Mouse (Mus musculus) stomach, postnatal 0 days (tissue): ENCODE results near the gene Fam151a. TPM values are rescaled to one million over a fixed set of nuclear protein-coding genes. Genes with fewer than 3 reads are reported as not detected.

Experiments used
- ATAC-seq: fragments of 200-750 bp; cut with Nextera tagmentation; 2 replicates; pipeline ENCODE4 v1.8.0; 2017; ENCODE audit not compliant: low FRiP score, low TSS enrichment
- DNase-seq: peaks from one replicate; pipeline ENCODE4 v3.0.0-alpha.2; 2016; ENCODE audit warnings: low spot score
- H3K27ac ChIP-seq: fragments of 300-500 bp; sonication (generic); replicated peaks from 2 replicates; pipeline ENCODE4 v1.5.1; 2014; ENCODE audit warnings: mild to moderate bottlenecking, control low read depth
- H3K27me3 ChIP-seq: fragments of 300-500 bp; sonication (generic); 2 replicates; pipeline ENCODE4 v1.6.1; 2014; ENCODE audit warnings: low read length; ENCODE audit not compliant: control insufficient read depth, insufficient read depth
- H3K36me3 ChIP-seq: fragments of 300-500 bp; sonication (generic); 2 replicates; pipeline ENCODE4 v1.6.1; 2014; ENCODE audit warnings: low read length, mixed read lengths; ENCODE audit not compliant: control insufficient read depth, insufficient read depth
- H3K4me1 ChIP-seq: fragments of 300-500 bp; sonication (generic); replicated peaks from 2 replicates; pipeline ENCODE4 v1.6.1; 2014; ENCODE audit warnings: antibody characterized with exemption; ENCODE audit not compliant: control insufficient read depth, insufficient read depth
- H3K4me2 ChIP-seq: fragments of 300-500 bp; sonication (generic); replicated peaks from 2 replicates; pipeline ENCODE4 v1.6.1; 2014; ENCODE audit warnings: low read depth, mild to moderate bottlenecking, control low read depth, moderate library complexity
- H3K4me3 ChIP-seq: fragments of 300-500 bp; sonication (generic); 2 replicates; pipeline ENCODE4 v1.5.1; 2014; ENCODE audit warnings: low read depth, low read length, control low read depth
- H3K9ac ChIP-seq: fragments of 300-500 bp; sonication (generic); 2 replicates; pipeline ENCODE4 v1.6.1; 2014; ENCODE audit warnings: mild to moderate bottlenecking, low read length, control low read depth, mixed read lengths
- H3K9me3 ChIP-seq: fragments of 300-500 bp; sonication (generic); 2 replicates; pipeline ENCODE4 v1.6.1; 2016; ENCODE audit warnings: low read length; ENCODE audit not compliant: control insufficient read depth
- CTCF ChIP-seq: IDR thresholded peaks from 2 replicates; pipeline ENCODE4 v1.5.1; 2016; ENCODE audit warnings: antibody characterized with exemption, low read depth, mild to moderate bottlenecking, moderate library complexity
- EP300 ChIP-seq: optimal IDR thresholded peaks from 2 replicates; pipeline ENCODE3; 2016; ENCODE audit warnings: antibody characterized with exemption
- WGBS: fragments of 180-500 bp; shearing (Covaris S2); extraction: QIAGEN DNeasy Blood & Tissue Kit; methylation state at CpG from one replicate; pipeline ENCODE4 v1.1.7; 2014; 5-methylcytosine and 5-hydroxymethylcytosine counted together
- polyA plus RNA-seq: library from polyadenylated mRNA; unstranded; fragments of >200 nt; fragmentation: Nextera tagmentation; extraction: Ambion mirVana; gene quantifications from 2 replicates; pipeline ENCODE4 v1.2.1, GENCODE M21; 2015

Gene Fam151a
- 0.39 and 0.41 TPM in 2 replicates for polyA plus RNA-seq

DNA sequence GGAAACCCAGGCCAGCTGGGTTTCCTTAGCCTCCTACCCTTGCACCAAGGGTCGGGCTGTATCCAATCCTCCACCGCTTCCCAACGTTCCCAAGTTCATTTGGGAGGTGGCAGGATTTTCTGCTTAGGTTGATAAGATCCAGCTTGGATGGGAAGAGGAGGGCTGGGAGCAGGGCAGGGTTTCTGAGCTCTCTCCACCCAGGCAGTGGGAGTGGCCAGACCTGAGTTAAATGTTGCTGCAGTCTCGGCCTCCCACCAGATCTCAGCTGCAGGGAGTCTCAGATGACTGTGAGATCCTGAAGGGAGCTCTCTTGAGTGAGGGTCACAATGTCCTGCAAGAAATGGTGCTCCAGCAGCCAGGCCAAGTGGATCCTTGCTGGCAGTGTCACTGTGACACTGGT is at the start of gene Fam151a:
TSS of gene Fam151a (plus strand) at position 254 of the 400 bp plus-strand sequence.
- H3K27me3 ChIP-seq, result no peaks in the 10 kb centered on the region
- 38% methylated on average over 4 of the region's 4 CpGs for WGBS
- H3K9me3 ChIP-seq, result no peaks in the 10 kb centered on the region
- no peak within 1 kb of the TSS for H3K4me3 ChIP-seq
- H3K9ac ChIP-seq, result no peak within 1 kb of the TSS
- TF ChIP-seq EP300 (no peak), CTCF (no peak)
- H3K27ac ChIP-seq, result no peak within 1 kb of the TSS
- no peaks in the 10 kb centered on the region for H3K4me1 ChIP-seq
- no peak within 1 kb of the TSS for H3K4me2 ChIP-seq
- no peak for ATAC-seq
- H3K36me3 ChIP-seq, result no peaks in the 10 kb centered on the region
- DNase-seq, result no peak

DNA sequence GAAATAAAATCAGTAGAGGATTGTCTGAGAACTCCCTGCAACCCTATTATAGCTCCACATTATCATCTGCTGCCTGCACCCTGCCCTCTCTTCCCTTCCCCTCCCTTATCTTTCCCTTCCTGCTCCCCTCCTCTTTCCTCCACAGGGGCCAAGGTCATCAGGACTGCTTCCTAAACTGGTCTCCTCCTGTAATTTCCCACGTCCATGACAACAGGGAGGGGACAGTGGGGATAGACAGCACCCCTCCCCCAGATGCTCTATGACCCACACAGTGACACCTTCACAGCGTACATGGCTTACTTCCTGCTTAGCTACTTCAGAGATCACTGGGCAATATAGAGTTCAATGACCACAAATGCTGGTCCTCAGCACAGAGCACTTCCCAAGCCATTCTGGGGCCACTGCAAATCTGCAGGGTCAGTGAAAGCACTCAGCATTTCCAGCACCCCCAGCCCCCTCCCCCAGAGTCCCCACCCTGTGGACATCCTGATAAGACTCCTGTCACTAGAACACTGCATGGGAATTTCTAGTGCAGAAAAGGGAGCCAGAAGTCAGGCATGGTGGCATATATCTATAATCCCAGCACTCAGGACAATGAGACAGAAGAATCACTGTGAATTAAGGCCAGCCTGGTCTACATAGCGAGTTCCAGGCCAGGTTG is 44.9 kb upstream of the Fam151a start:
- DNase-seq, result no peak
- no peak for TF ChIP-seq CTCF
- TF ChIP-seq EP300, result no peak
- H3K4me3 ChIP-seq, result no peak overlapping the region
- no peak overlapping the region for H3K9ac ChIP-seq
- peak; percentile 63 for ATAC-seq
- H3K4me2 ChIP-seq, result no peak overlapping the region
- no peaks in the 10 kb centered on the region for H3K4me1 ChIP-seq
- WGBS, result 37% methylated on average over 3 of the region's 3 CpGs
- H3K9me3 ChIP-seq, result no peaks in the 10 kb centered on the region
- no peaks in the 10 kb centered on the region for H3K36me3 ChIP-seq
- H3K27me3 ChIP-seq, result no peaks in the 10 kb centered on the region
- H3K27ac ChIP-seq, result no peak overlapping the region

GRCm38 (mm10) chr4:106693841-106694430 is 39.8 kb upstream of the Fam151a start:
- no peaks in the 10 kb centered on the region for H3K9me3 ChIP-seq
- H3K4me3 ChIP-seq, result no peak overlapping the region
- TF ChIP-seq CTCF (no peak), EP300 (no peak)
- no peak for DNase-seq
- no peaks in the 10 kb centered on the region for H3K4me1 ChIP-seq
- WGBS, result 79% methylated on average over 15 of the region's 15 CpGs
- no peak overlapping the region for H3K4me2 ChIP-seq
- H3K27me3 ChIP-seq, result no peaks in the 10 kb centered on the region
- no peak overlapping the region for H3K27ac ChIP-seq
- H3K36me3 ChIP-seq, result no peaks in the 10 kb centered on the region
- no peak for ATAC-seq
- H3K9ac ChIP-seq, result no peak overlapping the region

DNA sequence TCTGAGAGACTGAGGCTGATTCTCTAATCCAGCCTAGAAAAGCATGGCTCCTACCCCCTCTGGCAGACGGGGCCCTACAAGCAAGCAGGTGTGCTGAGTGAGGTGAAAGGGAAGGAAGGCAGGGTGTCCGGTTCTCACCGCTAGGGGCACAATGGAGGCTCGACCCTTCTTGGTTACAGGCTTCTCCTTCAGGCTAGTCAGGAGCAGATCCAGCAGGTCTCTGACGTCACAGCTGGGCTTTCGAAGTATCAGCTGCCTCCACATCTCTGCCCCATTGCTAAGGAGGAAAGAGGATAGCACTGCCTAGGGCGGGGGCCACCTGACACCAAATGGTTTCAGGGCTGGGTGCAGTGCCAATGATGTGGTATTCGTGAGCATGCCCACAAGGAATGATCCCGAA is 33.7 kb upstream of the Fam151a start:
- ATAC-seq, result peak; percentile 77
- DNase-seq, result peak; percentile 76
- Histone ChIP-seq H3K4me1 (no peaks in the 10 kb centered on the region), H3K9ac (no peak overlapping the region), H3K4me3 (no peak overlapping the region), H3K27me3 (no peaks in the 10 kb centered on the region), H3K9me3 (no peaks in the 10 kb centered on the region), H3K36me3 (no peaks in the 10 kb centered on the region), H3K4me2 (no peak overlapping the region), H3K27ac (no peak overlapping the region)
- 19% methylated on average over 9 of the region's 9 CpGs for WGBS
- TF ChIP-seq EP300 (no peak), CTCF (peak; percentile 72)

DNA sequence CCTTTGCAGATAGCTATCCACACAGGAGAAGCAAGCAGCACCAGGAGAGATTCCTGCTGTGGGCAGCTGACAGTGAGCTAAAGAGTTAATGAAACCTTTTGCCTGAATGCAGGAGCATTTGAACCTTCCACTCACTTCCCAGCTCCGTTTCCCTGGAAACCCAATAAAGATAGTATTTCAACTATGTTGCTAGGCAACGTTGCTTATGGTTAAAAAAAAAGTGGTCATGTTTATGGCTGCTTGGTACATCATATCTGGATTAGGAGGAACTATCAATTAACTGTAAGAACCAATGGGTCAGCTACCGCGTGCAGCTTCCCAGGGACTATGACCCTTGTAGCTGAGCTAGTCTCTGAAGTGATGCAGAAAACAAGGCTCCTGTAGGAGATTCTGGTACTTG is 32.9 kb upstream of the Fam151a start:
- no peak for ATAC-seq
- Histone ChIP-seq H3K36me3 (no peaks in the 10 kb centered on the region), H3K27ac (no peak overlapping the region), H3K9me3 (no peaks in the 10 kb centered on the region), H3K4me1 (no peaks in the 10 kb centered on the region), H3K4me3 (no peak overlapping the region), H3K4me2 (no peak overlapping the region), H3K27me3 (no peaks in the 10 kb centered on the region), H3K9ac (no peak overlapping the region)
- no peak for DNase-seq
- TF ChIP-seq CTCF (no peak), EP300 (no peak)
- 23% methylated on average over 4 of the region's 4 CpGs for WGBS

GRCm38 (mm10) chr4:106703956-106704355 is 29.7 kb upstream of the Fam151a start:
- DNase-seq (no peak), ATAC-seq (no peak)
- no peak overlapping the region for H3K27ac ChIP-seq
- H3K4me1 ChIP-seq, result no peaks in the 10 kb centered on the region
- H3K36me3 ChIP-seq, result no peaks in the 10 kb centered on the region
- WGBS, result 73% methylated on average over 10 of the region's 10 CpGs
- H3K27me3 ChIP-seq, result no peaks in the 10 kb centered on the region
- H3K4me3 ChIP-seq, result no peak overlapping the region
- H3K9ac ChIP-seq, result no peak overlapping the region
- no peak overlapping the region for H3K4me2 ChIP-seq
- TF ChIP-seq EP300, result no peak
- no peaks in the 10 kb centered on the region for H3K9me3 ChIP-seq
